Mouse (Mus musculus): ENCODE measurements around the gene Unc13b. TPM values are rescaled to one million over a fixed set of nuclear protein-coding genes. Genes with fewer than 3 reads are reported as not detected.
A peak's percentile ranks its signal among the peaks of the same experiment; 100 is the strongest.

Gene Unc13b
- polyA plus RNA-seq (2014; fragmentation: Nextera tagmentation; extraction: Ambion mirVana): 17.5 and 17.9 TPM in 2 replicates

GRCm38 (mm10) chr4:43058753-43059654, at the start of gene Unc13b:
Gene Unc13b, plus strand, starts transcription at chr4:43058953.
- DNase-seq (ENCODE audit: low spot score): peak; percentile 93
- no peaks in the 10 kb centered on the region for H3K4me1 ChIP-seq (replicated peaks; ENCODE audit: control insufficient read depth, insufficient read depth, low read length)
- peak; percentile 97 for ATAC-seq (ENCODE audit: low FRiP score)
- H3K9ac ChIP-seq (ENCODE audit: low read depth, low read length): peak within 1 kb of the TSS; percentile 81
- under 1% methylated on average over 80 of the region's 90 CpGs for WGBS
- H3K4me2 ChIP-seq (replicated peaks; ENCODE audit: low read depth, low read length): peak within 1 kb of the TSS; percentile 80
- H3K27me3 ChIP-seq (ENCODE audit: control insufficient read depth, insufficient read depth, low read length): no peaks in the 10 kb centered on the region
- no peaks in the 10 kb centered on the region for H3K9me3 ChIP-seq (ENCODE audit: control insufficient read depth, low read length)
- peak within 1 kb of the TSS; percentile 76 for H3K4me3 ChIP-seq (ENCODE audit: low read depth, low read length)
- H3K27ac ChIP-seq (ENCODE audit: low read depth, low read length): peak within 1 kb of the TSS; percentile 68
- H3K36me3 ChIP-seq (ENCODE audit: control insufficient read depth, insufficient read depth, low read length): no peaks in the 10 kb centered on the region

GRCm38 (mm10) chr4:43010161-43011038, 48.4 kb upstream of the Unc13b start, which contains the start of gene Fancg:
Gene Fancg, minus strand, starts transcription at chr4:43010506.
- H3K9ac ChIP-seq (ENCODE audit: low read depth, low read length): peak within 1 kb of the TSS; percentile 29
- 0 out of 2 replicates have a peak, but pooled peaks cover 3% of the 10 kb centered on the region for H3K4me1 ChIP-seq (replicated peaks; ENCODE audit: control insufficient read depth, insufficient read depth, low read length)
- H3K36me3 ChIP-seq (ENCODE audit: control insufficient read depth, insufficient read depth, low read length): no peaks in the 10 kb centered on the region
- DNase-seq (ENCODE audit: low spot score) (peak; percentile 89), ATAC-seq (ENCODE audit: low FRiP score) (peak; percentile 94)
- peak within 1 kb of the TSS; percentile 55 for H3K4me3 ChIP-seq (ENCODE audit: low read depth, low read length)
- H3K27me3 ChIP-seq (ENCODE audit: control insufficient read depth, insufficient read depth, low read length): no peaks in the 10 kb centered on the region
- peak within 1 kb of the TSS; percentile 71 for H3K4me2 ChIP-seq (replicated peaks; ENCODE audit: low read depth, low read length)
- no peaks in the 10 kb centered on the region for H3K9me3 ChIP-seq (ENCODE audit: control insufficient read depth, low read length)
- under 1% methylated on average over 37 of the region's 37 CpGs for WGBS
- no peak within 1 kb of the TSS for H3K27ac ChIP-seq (ENCODE audit: low read depth, low read length)

- 85% methylated on average over 1 of the region's 1 CpGs for WGBS
- DNase-seq (ENCODE audit: low spot score) (no peak), ATAC-seq (ENCODE audit: low FRiP score) (no peak)
- no peaks in the 10 kb centered on the region for H3K9me3 ChIP-seq (ENCODE audit: control insufficient read depth, low read length)
- no peak overlapping the region for H3K27ac ChIP-seq (ENCODE audit: low read depth, low read length)
- H3K4me1 ChIP-seq (replicated peaks; ENCODE audit: control insufficient read depth, insufficient read depth, low read length): 0 out of 2 replicates have a peak, but pooled peaks cover 3% of the 10 kb centered on the region
- no peaks in the 10 kb centered on the region for H3K27me3 ChIP-seq (ENCODE audit: control insufficient read depth, insufficient read depth, low read length)
- H3K9ac ChIP-seq (ENCODE audit: low read depth, low read length): no peak overlapping the region
- H3K4me2 ChIP-seq (replicated peaks; ENCODE audit: low read depth, low read length): no peak overlapping the region
- no peak overlapping the region for H3K4me3 ChIP-seq (ENCODE audit: low read depth, low read length)
- no peaks in the 10 kb centered on the region for H3K36me3 ChIP-seq (ENCODE audit: control insufficient read depth, insufficient read depth, low read length)
Measured at GRCm38 (mm10) chr4:43012091-43012490, 46.7 kb upstream of the Unc13b start.

GRCm38 (mm10) chr4:43018156-43018555, 40.6 kb upstream of the Unc13b start:
- no peak for ATAC-seq (ENCODE audit: low FRiP score)
- H3K36me3 ChIP-seq (ENCODE audit: control insufficient read depth, insufficient read depth, low read length): 0 out of 2 replicates have a peak, but pooled peaks cover 4% of the 10 kb centered on the region
- H3K9me3 ChIP-seq (ENCODE audit: control insufficient read depth, low read length): no peaks in the 10 kb centered on the region
- H3K27me3 ChIP-seq (ENCODE audit: control insufficient read depth, insufficient read depth, low read length): no peaks in the 10 kb centered on the region
- H3K4me1 ChIP-seq (replicated peaks; ENCODE audit: control insufficient read depth, insufficient read depth, low read length): no peaks in the 10 kb centered on the region
- no peak overlapping the region for H3K9ac ChIP-seq (ENCODE audit: low read depth, low read length)
- no peak overlapping the region for H3K4me2 ChIP-seq (replicated peaks; ENCODE audit: low read depth, low read length)
- no peak for DNase-seq (ENCODE audit: low spot score)
- 98% methylated on average over 4 of the region's 4 CpGs for WGBS
- H3K4me3 ChIP-seq (ENCODE audit: low read depth, low read length): no peak overlapping the region
- H3K27ac ChIP-seq (ENCODE audit: low read depth, low read length): no peak overlapping the region

GRCm38 (mm10) chr4:43019176-43019575, 39.6 kb upstream of the Unc13b start:
- ATAC-seq (ENCODE audit: low FRiP score) (no peak), DNase-seq (ENCODE audit: low spot score) (no peak)
- Histone ChIP-seq H3K9me3 (ENCODE audit: control insufficient read depth, low read length) (no peaks in the 10 kb centered on the region), H3K36me3 (ENCODE audit: control insufficient read depth, insufficient read depth, low read length) (0 out of 2 replicates have a peak, but pooled peaks cover 6% of the 10 kb centered on the region), H3K27me3 (ENCODE audit: control insufficient read depth, insufficient read depth, low read length) (no peaks in the 10 kb centered on the region), H3K4me2 (replicated peaks; ENCODE audit: low read depth, low read length) (no peak overlapping the region), H3K9ac (ENCODE audit: low read depth, low read length) (no peak overlapping the region), H3K27ac (ENCODE audit: low read depth, low read length) (no peak overlapping the region), H3K4me3 (ENCODE audit: low read depth, low read length) (no peak overlapping the region), H3K4me1 (replicated peaks; ENCODE audit: control insufficient read depth, insufficient read depth, low read length) (no peaks in the 10 kb centered on the region)
- WGBS: 94% methylated on average over 10 of the region's 10 CpGs

- Histone ChIP-seq H3K27ac (ENCODE audit: low read depth, low read length) (no peak overlapping the region), H3K4me1 (replicated peaks; ENCODE audit: control insufficient read depth, insufficient read depth, low read length) (peaks cover 5% of the 10 kb centered on the region; the same call in 1 of the 2 replicates), H3K9me3 (ENCODE audit: control insufficient read depth, low read length) (no peaks in the 10 kb centered on the region), H3K9ac (ENCODE audit: low read depth, low read length) (no peak overlapping the region), H3K36me3 (ENCODE audit: control insufficient read depth, insufficient read depth, low read length) (0 out of 2 replicates have a peak, but pooled peaks cover 6% of the 10 kb centered on the region), H3K4me2 (replicated peaks; ENCODE audit: low read depth, low read length) (no peak overlapping the region), H3K27me3 (ENCODE audit: control insufficient read depth, insufficient read depth, low read length) (no peaks in the 10 kb centered on the region), H3K4me3 (ENCODE audit: low read depth, low read length) (no peak overlapping the region)
- 96% methylated on average over 21 of the region's 23 CpGs for WGBS
- no peak for ATAC-seq (ENCODE audit: low FRiP score)
- no peak for DNase-seq (ENCODE audit: low spot score)
Measured at GRCm38 (mm10) chr4:43019641-43020465, 38.9 kb upstream of the Unc13b start.

- H3K27me3 ChIP-seq (ENCODE audit: control insufficient read depth, insufficient read depth, low read length): no peaks in the 10 kb centered on the region
- 86% methylated on average over 16 of the region's 16 CpGs for WGBS
Measured at GRCm38 (mm10) chr4:43020876-43021275, 37.9 kb upstream of the Unc13b start.

GRCm38 (mm10) chr4:43021341-43021740, 37.4 kb upstream of the Unc13b start:
- Histone ChIP-seq H3K9me3 (ENCODE audit: control insufficient read depth, low read length) (no peaks in the 10 kb centered on the region), H3K4me1 (replicated peaks; ENCODE audit: control insufficient read depth, insufficient read depth, low read length) (peaks cover 6% of the 10 kb centered on the region; the same call in 1 of the 2 replicates), H3K27ac (ENCODE audit: low read depth, low read length) (no peak overlapping the region), H3K4me3 (ENCODE audit: low read depth, low read length) (no peak overlapping the region), H3K27me3 (ENCODE audit: control insufficient read depth, insufficient read depth, low read length) (no peaks in the 10 kb centered on the region), H3K9ac (ENCODE audit: low read depth, low read length) (no peak overlapping the region), H3K36me3 (ENCODE audit: control insufficient read depth, insufficient read depth, low read length) (0 out of 2 replicates have a peak, but pooled peaks cover 6% of the 10 kb centered on the region), H3K4me2 (replicated peaks; ENCODE audit: low read depth, low read length) (no peak overlapping the region)
- 72% methylated on average over 17 of the region's 17 CpGs for WGBS
- DNase-seq (ENCODE audit: low spot score) (no peak), ATAC-seq (ENCODE audit: low FRiP score) (no peak)

More at GRCm38 (mm10) chr4:43020876-43021275, 37.9 kb upstream of the Unc13b start:
- DNase-seq (ENCODE audit: low spot score) (no peak), ATAC-seq (ENCODE audit: low FRiP score) (no peak)
- H3K4me3 ChIP-seq (ENCODE audit: low read depth, low read length): no peak overlapping the region
- no peak overlapping the region for H3K4me2 ChIP-seq (replicated peaks; ENCODE audit: low read depth, low read length)
- H3K9ac ChIP-seq (ENCODE audit: low read depth, low read length): no peak overlapping the region
- no peaks in the 10 kb centered on the region for H3K9me3 ChIP-seq (ENCODE audit: control insufficient read depth, low read length)
- peaks cover 6% of the 10 kb centered on the region; the same call in 1 of the 2 replicates for H3K4me1 ChIP-seq (replicated peaks; ENCODE audit: control insufficient read depth, insufficient read depth, low read length)
- H3K36me3 ChIP-seq (ENCODE audit: control insufficient read depth, insufficient read depth, low read length): 0 out of 2 replicates have a peak, but pooled peaks cover 6% of the 10 kb centered on the region
- H3K27ac ChIP-seq (ENCODE audit: low read depth, low read length): no peak overlapping the region

Data from hindbrain, embryonic 11.5 days (tissue).